Mouse (Mus musculus) testis, postnatal 10 days (tissue): Measurements from ENCODE around the gene Dnttip2.
A peak's percentile ranks its signal among the peaks of the same experiment; 100 is the strongest.
"Not testable (repeated sequence)": the region's sequence is repeated elsewhere in the genome, so short reads cannot be mapped to it uniquely, and the experiment has no call there.

Source experiments
- DNase-seq: peaks from one replicate; pipeline ENCODE4 v3.0.0; 2021; ENCODE audit warnings: low spot score

The Dnttip2 gene

GRCm38 (mm10) chr3:122274241-122275024 lies at the start of gene Dnttip2:
TSS of gene Dnttip2 (plus strand) at chr3:122274388.
- peak; percentile 93 for DNase-seq

DNA sequence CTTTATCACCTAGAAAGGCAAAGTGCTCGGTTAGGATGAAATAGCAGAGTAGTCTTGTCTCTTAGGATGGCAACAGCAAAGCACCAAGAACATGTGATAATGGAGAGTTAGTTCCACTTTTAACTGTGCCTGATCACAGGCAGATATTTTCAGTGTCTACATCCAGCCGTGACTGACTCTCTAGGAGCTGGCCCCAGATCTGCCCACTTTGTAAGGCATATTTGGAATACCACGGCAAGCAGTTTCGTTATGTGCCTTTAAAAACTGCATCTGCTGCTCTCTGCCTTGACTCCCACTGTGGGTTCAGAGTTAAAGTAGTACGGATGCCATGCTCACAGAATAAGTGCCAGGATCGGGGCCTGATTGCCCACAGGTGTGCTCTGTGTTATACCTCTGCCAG lies 47.2 kb upstream of the Dnttip2 start:
- not testable (repeated sequence) for DNase-seq

GRCm38 (mm10) chr3:122235772-122236171 lies 38.4 kb upstream of the Dnttip2 start:
- no peak for DNase-seq

DNA sequence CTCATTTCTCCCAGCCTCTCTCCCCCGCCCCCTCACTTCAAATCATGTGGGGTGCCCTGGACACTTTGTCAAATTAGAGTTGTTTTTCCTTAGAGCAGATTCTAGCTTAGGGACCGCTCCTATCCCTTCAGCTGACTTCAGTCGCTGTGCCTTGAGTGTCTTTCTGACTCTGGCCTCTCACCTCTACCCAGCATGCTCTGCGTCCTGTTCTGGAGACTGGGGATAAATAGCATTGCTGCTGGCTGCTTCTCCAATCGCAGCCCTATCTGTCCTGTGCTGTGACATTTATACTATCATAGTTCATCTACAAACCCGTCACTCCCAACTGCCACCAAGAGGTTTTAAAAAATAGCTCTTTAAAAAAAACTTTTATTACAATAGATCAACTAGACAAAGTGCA lies 31.3 kb upstream of the Dnttip2 start:
- no peak for DNase-seq

GRCm38 (mm10) chr3:122243416-122244167 lies 30.6 kb upstream of the Dnttip2 start:
- no peak for DNase-seq

DNA sequence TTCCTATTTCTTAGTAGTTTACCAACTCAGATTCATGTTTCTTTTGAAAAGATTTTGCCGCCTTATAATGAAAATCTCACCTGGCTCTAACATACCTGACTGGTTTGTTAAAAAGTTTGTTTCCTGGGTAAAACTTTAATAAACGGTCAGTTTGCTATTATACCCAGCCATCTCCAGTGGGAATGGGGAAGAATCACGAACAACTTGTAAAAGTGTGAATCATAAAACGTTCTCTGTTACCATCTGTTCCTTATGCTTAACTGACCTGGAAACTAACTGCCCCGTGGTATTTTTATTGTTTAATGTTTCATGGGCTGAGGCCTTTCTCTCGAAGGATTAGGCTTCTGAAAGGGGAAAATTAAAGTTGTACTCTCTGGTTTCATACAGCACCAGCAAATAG lies 29.4 kb upstream of the Dnttip2 start:
- DNase-seq, result no peak

DNA sequence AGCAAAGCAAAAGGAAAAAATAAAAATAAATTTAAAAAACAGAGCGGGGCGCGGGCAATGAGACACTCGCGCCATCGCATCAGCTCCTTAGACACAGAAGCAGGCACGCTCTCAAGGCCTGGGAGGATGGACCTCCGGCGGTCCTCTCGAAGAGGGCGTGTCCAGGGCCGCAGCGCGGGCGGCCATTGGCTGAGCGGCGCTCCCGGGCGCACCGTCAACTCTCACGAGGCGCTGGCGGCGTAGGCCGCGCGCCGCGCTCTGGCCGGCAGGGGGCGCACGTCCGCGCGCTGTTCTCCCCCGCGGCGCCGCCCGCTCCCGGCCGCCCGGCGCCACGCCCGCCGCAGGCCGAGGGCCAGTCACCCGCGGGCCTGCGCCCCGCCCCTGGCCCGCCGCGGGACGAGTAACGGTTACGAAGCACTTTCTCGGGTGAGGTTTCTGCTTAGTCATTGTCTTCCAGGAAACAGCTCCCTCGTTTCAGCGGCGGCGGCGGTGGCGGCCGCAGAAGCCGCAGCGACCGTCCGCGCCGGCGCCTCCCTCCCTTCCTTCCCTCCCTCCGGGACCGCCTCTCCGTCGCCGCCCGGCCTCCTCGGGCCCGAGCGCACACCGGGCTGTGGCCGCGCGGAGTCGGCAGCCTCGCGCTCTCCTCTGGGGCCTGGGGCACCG lies 28.8 kb upstream of the Dnttip2 start, which contains the start of gene Gclm:
Gclm (plus strand) TSS at position 343 of the 663 bp plus-strand sequence.
- DNase-seq, result peak; percentile 94

DNA sequence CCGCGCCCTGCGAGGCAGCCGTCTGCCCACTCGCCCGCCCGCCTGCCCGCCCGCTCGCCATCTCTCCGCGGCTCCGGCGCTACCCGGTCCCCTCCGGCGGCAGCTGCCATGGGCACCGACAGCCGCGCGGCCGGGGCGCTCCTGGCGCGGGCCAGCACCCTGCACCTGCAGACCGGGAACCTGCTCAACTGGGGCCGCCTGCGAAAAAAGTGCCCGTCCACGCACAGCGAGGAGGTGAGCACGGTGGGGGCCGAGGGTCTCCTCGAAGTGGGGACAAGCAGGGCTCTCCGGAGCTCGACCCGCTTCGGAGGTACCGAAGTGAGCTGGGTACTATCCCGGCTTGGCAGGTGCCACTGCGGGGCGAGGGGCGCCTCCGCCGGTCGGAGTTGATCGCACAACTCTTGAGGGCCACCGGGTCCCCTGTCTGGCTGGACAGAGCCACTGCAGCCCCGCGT lies 28.3 kb upstream of the Dnttip2 start:
- DNase-seq, result peak; percentile 74

DNA sequence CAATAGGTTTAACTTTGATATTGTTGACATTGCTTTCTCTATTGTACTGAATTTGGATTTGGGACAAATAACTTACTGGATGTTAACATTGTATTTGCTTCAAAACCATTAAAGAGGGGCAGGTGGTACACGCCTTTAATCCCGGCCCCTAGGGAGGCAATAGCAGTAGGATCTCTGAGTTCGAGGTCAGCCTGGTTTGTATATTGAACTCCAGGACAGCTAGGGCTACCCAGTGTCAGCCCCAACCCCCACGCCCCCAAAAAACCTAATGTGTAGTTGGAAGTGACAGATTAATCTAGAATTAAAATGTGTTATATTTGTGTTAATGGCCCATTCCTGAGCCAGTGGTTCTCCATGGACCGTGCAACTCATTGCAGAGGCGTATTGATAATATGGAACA lies 27.8 kb upstream of the Dnttip2 start:
- DNase-seq, result peak; percentile 40

DNA sequence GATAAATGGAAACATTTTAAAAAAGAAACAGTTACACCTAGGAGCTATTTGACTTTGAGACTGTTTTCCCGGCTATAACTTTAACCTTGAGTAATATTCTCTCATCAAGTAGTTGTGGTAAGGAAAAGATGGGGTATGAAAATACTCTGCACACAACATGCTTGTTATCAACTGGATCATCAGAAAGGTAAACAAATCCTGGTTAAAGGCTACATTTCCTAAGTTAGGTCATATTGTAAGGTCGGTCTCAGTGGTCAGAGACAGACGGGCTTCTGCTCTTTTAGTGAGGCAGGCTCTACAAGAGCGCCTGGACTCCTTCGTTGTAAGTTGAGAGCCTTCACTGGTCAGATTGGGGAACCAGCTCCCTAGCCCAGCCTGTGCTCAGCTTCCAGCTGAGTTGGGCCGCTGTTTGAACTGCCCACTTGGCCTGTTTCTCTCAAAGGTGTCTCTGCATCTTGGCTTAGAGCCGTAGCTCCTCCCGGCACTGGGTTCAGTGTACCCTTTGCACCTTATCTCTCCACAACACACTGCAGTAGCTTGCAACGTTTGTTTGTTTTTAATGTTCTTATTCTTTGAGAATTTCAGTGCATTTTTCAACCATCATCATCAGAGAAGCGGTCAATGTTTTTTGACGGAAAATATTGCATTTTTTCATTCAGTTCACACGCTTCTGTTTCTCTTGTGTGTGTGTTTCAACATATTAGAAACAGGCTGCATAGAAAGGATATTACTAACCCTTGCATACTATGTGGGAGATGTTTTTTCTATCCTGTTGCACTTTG lies 27.0 kb upstream of the Dnttip2 start:
- DNase-seq, result no peak

GRCm38 (mm10) chr3:122247768-122248100 lies 26.5 kb upstream of the Dnttip2 start:
- no peak for DNase-seq

GRCm38 (mm10) chr3:122252466-122253253 lies 21.5 kb upstream of the Dnttip2 start:
- DNase-seq, result no peak

DNA sequence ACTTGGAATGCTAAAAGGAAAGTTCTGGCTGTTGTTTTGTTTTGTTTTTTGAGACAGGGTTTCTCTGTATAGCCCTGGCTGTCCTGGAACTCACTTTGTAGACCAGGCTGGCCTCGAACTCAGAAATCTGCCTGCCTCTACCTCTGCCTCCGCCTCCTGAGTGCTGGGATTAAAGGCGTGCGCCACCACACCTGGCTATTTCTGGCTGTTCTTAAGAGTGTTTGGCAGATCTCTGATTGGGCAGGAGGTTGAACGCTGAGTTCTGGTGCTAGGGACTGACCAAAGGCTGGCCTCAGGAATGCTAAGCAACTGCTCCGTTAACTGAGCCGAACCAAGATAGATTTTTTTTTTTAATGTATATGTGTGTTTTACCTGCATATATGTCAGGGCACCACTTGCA lies 20.1 kb upstream of the Dnttip2 start:
- DNase-seq, result not testable (repeated sequence)

DNA sequence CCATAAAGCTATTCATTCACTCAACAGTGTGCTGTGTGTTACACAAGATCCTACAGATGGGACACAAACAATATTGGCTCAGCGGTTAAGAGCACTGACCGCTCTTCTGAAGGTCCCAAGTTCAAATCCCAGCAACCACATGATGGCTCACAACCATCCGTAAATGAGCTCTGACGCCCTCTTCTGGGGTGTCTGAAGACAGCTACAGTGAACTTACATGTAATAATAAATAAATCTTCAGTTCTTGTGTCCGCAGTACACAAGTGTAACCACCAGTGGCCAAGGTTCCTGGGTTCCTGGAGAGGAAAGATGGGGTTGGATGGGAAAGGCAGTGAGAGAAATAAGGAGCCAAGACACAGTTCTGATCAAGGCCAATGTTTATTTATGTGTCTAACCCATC lies 4.2 kb upstream of the Dnttip2 start:
- no peak for DNase-seq

GRCm38 (mm10) chr3:122272565-122272964 lies 1.6 kb upstream of the Dnttip2 start:
- not testable (repeated sequence) for DNase-seq

DNA sequence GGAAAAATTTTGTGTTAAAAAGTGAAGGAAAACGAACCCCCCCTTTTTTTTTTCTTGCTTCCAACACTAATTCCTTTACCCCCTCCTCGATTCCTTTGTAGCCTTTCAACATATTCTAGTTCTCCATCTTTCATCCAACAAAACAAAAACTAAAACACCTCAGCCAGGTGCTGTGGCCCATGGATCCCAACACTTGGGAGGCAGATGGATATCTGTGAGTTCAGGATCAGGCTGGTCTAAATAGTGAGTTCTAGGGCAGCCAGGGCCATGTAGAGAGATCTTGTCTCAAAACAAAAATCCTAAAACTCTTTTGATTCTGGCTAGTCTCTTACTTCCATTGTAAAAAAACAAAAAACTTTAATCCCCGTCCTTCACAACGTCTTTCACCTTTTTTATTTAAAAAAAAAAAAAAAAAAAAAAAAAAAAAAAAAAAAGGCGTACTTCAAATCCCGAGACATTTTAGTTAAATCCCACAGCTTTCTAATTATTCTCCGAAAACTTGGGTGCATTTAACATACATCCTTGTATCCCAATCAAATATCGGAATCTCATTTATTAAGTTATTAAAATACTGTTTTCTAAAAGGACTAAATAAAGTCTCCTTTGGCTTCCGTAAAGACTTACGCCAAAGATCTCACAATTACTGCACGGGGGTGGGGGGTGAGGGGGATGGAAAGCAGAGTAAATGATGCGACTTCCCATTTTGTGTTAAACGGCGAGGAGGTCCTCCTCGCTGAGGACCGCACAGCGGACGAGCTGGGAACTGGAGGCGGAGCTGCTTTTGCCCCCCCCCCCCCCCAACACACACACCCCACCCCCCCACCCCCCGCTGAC lies 564 bp upstream of the Dnttip2 start:
- no peak for DNase-seq

GRCm38 (mm10) chr3:122275111-122275510 lies 923 bp downstream of the Dnttip2 start:
- DNase-seq, result no peak

GRCm38 (mm10) chr3:122287195-122287594 lies 13.0 kb downstream of the Dnttip2 start:
- DNase-seq, result no peak

DNA sequence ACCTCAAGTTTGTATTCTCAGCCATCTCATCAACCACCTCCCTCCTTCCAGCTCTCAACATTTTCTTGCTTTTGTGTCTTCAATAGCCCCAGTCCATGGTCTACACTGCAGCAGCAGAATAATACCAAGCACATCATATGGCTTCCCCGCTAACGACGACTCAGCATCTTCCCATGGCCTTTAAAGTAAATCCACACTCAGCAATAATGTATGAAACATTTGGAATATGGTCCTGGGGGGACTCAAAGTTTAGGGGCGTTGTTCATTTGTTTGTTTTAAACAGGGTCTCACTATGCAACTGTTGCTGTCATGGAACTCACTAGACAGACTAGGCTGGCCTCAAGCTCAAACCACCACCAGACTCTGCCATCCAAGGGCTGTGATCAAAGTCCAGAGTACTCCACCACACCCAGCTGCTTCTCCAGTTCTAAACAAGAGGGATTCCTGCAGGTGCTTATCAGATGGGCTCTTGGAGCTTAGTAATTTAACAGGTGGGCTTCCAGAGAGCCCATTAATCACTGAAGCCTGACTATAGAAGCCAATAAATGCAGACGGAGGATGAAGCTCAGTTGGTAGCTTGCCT lies 14.5 kb downstream of the Dnttip2 start:
- no peak for DNase-seq

DNA sequence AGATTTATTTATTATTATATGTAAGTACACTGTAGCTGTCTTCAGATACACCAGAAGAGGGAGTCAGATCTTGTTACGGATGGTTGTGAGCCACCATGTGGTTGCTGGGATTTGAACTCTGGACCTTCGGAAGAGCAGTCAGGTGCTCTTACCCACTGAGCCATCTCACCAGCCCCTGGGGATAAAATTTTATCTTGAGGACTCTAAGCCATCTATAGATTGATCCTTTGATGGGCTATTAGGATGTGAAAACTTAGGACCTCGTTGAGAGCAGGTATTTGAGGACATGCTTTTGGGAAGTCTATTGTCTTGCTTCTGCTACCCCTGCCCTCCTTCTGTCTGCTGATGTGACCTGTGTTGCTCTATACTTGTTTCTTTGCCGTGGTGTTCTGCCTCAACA lies 15.2 kb downstream of the Dnttip2 start:
- DNase-seq, result not testable (repeated sequence)
